Mouse (Mus musculus) left cerebral cortex, adult 18-20 months (tissue): ENCODE data around the gene Gm20403. TPM values are rescaled to one million over a fixed set of nuclear protein-coding genes. Genes with fewer than 3 reads are reported as not detected.
"Not testable (repeated sequence)": the region's sequence is repeated elsewhere in the genome, so short reads cannot be mapped to it uniquely, and the experiment has no call there.

Source experiments
- DNase-seq, 2 experiments: peaks; one replicate each; pipeline ENCODE4 v3.0.0; 2021 to 2022; ENCODE audit warnings: low spot score in 2 of 2, mixed read lengths in 1 of 2
- total RNA-seq, 2 experiments: library from RNA; stranded (reverse); gene quantifications; 2 replicates each; pipeline ENCODE4 v1.2.3; 2021

The Gm20403 gene
- total RNA-seq, 2 experiments from 2014 or later, result not detected

DNA sequence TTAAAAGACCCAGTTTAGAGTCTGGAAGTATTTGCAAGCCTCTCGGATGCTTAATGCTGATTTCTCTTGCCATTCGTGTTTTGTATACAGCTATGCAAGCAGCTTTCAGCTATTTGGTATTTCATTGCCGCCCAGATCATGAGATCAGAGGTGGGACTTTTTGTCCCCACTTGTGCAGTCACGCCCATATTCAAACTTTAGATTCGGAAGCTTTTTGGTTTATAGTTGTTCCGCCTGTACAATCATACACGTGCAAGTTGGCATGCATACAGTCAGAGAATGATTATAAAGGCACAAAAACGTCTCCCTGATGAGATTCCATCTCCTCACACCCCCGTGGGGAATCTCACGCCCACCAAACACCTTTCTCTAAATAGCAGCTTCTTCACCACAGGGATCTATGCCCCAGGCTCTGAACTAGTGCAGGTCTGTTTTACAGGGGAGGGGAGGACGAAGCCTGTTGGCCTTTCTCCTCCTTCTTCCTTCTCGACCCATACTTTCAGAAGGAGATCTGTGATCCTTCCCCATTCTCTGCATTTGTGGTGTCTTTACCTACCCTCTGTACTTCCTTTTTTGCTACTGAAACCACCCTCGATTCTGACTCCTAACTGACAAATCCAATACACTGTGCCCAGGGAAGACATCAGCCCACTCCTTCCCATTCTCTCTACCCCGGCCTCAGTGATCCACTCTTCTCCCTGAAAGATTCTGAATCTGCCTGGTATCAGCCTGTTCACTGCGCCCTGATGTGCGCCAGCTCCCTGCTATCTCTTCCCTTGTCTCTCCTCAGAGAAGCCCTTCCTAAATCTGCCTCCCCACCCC, 7.1 kb upstream of the Gm20403 start:
- peak in 1 of 2 experiments; percentile 8 for DNase-seq

DNA sequence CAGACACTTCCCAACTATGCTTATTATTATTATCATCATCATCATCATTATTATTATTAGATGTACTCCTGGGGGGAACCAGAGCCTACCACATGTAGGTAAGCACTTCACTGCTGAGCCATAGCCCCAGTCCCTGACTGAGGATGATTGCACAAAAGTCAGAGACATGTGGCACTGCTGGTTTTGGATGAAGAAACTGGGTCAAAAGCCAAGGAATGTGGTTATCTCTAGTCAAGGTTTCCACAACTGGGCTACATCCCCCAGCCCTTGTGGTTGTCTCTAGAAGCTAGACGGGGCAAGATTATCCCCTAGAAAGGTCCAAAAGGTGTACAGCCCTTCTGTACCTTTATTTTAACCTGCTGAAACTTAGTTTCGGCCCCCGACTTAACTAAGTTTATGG, 6.5 kb upstream of the Gm20403 start:
- no peak for DNase-seq

DNA sequence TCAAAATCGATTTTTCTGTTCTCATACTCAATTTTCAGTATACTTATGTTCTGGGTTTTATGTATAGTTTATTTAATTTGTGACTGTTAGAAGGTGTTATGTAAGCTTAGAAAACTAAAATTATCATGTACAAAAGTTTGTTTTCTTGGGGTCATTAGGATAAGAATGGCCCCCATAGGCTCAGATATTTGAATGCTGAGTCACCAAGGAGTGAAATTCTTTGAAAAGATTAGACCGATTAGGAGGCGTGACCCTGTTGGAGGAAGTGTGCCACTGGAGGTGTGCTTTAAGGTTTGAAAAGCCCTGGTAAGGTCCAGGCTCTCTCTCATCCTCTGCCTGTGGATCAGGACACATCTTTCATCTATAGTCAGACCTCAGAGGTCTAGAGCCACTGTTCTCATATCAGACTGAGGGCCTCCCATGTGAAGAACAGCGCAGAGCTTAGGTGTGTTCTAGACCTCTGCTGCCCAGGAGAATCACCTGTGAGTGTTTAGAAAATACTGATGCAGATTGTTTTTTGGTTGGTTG, 2.1 kb upstream of the Gm20403 start:
- no peak for DNase-seq

DNA sequence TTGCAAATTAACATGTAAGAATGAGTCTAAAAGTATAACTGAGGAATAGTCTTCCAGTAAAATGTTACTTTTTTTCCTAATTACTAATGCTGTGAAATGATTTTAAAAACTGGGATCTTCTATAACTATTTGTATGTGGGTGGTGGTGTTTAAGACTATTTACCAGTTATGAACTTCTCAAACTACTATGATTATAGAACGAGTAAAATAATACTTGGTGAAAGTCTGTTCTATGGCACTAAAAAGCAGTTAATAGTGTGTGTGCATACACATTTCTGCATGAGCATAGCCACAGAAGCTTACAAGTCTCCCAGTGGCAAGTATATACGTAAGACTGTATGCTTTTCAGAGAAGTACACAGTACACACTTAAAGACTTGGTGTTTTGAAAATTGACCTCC, 827 bp upstream of the Gm20403 start:
- no peak for DNase-seq

DNA sequence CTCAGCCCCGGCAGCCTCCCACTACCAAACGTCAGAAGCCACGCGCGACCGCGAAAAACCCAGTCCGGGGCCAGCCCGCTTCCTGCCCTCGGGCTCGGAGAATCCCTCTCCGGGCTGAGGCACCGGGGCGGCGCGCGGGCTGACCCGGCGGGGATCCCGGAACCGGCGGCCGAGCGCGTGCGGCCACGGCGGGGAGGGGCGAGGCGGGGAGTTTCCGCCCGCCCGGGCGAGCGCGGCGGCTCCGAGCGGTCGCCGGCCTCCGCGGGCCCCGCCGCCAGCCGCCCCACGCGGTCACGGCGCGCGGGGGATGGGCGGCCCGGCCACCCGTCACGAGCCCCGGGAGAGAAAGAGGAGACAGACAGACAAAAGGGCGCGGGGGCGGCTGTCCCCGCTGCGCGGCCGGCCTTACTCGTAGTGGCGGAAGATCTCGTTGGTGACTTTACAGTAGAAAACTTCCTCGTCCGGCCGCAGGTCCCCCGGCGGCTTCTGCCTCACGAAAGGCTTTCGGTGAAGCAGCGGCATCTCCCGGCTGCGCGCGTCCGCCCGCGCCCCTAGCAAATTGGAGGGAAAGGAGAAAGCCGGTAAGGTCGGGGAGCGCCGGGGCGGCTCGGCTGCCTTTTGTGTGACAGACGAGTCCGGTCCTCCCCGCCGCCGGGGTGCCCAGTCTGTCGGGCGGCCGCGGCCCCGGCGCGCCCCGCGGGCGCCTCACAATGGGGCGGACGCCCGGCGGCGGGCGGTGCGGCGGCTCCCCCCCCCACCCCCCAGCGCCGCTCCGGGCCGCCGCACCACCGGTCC, 875 bp downstream of the Gm20403 start:
- DNase-seq, result peak; percentile 21 to 47

DNA sequence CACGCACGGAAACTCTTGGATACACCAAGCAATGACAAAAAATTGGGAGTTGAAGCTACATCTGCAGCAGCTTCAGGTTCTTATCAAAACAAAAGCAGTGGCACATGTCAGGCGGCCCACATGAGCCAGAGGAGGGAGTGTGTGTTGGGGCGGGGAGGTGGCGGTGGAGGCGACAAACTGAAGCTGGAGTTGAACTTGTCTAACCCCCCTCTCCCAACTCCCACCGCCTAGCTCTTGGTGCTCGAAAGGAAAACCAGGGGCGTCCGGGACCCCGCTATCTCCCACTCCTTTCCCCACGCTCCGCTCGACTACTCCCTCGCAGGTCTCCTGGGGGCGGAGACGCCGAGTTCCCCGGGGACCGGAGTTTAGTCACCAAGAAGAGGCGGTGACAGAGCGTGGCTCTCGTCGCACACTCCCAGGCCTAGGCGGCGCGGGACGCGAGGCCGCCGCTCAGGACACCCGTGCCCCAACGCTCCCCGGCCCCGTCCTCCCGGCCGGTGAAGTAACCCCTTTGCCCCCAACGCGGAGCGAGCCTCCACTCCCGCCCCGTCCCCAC, 1.6 kb downstream of the Gm20403 start:
- DNase-seq, result peak; percentile 36 to 40

DNA sequence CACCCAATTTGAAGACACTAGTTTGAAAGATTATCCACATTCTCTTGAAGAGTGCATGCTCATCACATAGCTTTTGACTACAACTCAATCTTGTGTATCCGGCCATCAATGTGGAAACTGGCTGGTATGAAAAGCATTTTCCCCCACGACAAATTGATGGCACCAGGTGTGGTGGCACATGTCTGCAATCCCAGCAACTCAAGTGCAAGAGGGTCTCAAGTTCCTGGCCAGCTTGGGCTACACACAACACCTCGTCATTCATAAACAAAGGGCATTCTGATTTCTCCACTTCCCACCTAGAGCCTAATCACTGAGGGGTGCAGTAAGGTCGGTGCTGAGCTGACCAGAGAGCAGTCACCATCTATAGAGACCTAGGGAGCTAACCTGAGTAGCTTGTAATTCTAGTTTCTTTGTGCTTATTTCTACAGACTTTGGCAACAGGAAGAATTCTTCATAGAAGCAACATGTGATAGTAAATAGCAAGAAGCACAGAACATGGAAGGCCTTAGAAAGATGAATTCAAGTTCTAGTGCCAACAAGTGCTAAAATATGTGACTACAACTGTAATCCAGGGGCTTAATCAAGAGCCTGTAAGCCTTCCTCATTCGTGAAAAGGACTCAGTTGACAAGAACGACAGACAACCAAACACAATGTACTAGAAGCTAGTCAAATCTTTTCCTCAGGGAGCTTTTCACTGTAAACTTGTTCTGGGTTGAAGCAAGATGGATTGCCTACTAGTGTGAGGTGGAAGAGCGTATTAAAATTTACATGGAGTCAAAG, 3.2 kb downstream of the Gm20403 start:
- DNase-seq, result no peak

DNA sequence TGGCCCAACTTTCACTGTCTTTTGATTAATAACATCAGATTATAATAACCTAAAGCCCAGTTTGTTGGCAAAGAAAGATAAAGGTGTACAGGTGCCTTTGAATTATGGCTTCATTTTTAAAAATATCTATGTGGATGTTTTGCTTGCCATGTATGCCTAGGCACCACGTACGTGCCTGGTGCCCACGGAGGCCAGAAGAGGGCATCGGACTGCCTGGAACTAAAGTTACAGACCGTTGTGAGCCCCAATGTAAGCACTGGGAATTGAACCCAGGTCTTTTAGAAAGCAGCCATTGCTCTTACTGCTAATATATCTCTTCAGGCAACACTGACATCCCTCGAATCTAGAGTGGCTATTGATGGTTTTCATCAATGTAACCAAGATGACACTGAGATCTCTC, 4.4 kb downstream of the Gm20403 start:
- no peak for DNase-seq

DNA sequence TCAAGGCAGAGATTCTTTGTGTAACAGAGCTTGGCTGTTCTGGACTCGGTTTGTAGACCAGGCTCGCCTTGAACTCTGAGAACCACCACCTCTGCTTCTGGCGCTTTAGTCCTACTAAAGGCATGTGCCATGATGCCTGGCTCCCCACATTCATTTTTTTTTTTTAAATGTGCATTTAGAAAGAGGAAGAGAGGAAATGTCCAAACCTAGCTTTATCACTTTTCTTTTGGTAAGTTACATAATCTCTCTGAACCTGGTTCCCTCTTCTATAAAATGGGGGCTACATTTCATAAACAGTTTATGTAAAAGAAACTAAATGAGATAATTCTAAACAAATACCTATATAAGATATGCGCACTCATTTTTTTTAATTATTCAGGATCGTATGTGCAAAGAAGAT, 5.4 kb downstream of the Gm20403 start:
- no peak for DNase-seq

DNA sequence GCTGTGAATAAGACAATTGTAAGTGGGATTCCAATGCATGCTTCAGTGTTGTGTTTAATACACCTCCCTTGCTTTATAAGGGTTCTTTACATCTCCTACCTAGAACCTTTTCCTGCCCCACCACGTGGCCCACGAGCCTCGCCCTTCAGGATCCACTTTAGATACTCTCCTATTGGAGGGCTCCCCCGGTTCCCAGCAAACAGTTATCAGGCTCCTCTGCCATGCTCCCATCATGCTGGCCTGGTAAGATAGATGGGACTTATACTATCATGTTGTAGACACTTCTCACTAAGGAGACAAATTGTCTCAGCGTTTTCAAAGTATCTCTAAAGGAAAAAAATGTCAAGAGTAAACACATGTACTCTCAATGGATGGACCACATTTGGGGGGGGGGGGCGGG, 5.8 kb downstream of the Gm20403 start:
- DNase-seq, result no peak

DNA sequence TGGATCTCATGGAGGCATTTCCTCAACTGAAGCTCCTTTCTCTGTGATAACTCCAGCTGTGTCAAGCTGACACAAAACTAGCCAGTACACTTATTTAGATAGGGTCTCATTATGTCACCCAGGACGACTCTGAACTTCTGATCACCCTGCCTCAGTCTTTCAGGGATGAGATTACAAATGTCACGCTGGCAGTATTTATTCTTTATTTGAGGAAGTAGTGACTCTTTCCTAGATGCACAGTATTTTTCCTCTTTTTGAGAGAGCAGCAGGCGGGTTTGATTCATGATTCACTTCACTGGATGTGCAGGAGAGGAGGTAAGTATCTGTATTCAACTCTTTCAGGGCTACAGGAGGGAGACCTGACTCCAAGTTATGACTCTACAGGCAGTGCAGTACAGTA, 17.3 kb downstream of the Gm20403 start:
- DNase-seq, result no peak

DNA sequence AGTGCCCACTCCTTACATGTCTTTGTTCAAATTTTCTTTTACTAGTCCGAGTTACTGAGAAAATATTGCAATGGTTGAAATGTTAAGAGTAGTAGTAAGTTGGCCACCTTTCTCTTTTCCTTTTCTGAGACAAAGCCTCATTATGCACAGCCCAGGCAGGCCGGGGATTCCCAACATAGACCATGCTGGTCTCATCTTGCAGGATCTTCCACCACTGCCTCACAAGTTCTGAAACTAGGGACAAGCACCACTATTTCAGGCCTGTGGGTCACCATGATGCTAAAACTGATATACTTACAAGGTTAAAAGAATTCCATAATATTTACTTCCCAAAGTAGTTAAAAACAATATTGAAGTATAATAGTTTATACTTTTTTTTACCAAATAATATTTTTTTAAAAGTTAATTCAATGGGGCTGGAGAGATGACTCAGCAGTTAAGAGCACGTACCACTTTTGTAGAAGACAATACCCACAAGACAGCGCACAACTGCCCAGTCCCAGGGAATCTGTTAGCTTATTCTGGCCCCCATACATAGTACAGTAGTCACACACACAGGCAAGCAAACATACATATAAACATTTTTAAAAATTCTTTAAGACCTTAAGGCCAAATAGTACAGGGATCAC, 20.7 kb downstream of the Gm20403 start:
- no peak for DNase-seq

DNA sequence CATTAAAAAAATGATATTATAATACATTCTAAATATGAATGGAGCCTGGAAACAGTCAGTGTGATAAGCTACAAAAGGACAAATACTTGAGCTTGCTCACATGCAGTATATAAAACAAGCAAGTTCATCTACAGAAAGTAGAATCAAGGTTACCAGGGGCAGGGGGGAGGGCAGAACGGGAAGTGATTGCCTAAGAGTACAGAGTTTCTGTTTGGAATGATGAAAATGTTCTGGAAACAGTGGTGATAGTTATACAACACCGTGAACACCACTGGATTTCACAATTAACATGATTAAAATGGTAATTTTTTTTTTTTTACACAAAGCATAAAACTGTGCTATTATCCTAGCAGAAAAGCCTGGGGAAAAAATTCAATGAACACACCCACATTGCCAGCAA, 26.8 kb downstream of the Gm20403 start:
- no peak for DNase-seq

DNA sequence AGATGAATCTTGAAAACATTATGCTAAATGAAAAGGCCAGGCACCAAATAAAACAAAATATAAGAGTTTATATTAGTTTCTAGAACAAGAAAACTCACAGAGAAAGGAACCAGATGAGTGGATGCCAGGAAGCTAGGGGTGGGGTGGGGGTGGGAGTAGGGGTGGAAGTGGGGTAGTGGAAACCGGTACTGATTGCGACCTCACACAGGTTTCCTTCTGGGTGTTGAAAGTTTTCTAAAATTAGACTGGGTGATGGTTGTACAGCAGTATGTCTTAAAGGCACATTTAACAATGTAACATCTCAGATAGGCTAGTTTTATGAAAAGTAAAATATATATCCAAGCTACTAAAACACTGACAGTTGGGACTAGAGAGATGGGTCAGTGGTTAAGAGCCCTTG, 29.4 kb downstream of the Gm20403 start:
- no peak for DNase-seq

DNA sequence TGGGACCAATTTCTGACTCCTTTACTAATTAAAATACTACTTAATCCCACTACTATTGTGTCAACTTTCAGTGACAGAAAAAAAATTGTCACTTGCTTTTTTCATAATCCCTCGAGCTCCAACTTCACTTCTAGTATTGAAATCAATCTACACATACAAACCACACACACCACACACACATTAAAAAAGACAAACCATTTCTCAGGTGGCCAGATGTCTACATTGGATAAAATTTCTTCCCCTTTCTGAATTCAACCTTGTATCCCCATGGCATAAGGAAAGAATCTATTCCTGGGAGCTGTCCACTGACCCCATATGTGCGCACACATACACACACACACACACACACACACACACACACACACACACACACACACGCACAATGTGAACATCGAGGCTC, 29.9 kb downstream of the Gm20403 start:
- no peak for DNase-seq

DNA sequence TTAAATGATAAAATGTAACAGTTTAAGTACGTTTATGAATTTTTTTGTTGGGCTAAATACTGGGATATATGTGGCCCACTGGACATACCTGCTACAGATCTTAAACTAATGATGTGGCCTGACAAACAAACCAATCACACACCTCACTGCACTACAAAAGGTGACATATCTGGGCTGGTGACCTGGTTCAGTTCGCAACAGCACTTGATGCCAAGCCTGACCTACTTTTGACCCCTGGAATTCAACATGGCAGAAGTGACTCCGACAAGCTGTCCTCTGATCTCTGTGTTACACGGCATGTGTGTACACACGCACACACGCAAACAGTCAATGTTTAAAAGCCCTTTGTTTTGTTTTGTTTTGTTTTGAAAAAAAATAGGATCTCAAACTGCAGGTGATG, 40.2 kb downstream of the Gm20403 start:
- DNase-seq, result no peak

DNA sequence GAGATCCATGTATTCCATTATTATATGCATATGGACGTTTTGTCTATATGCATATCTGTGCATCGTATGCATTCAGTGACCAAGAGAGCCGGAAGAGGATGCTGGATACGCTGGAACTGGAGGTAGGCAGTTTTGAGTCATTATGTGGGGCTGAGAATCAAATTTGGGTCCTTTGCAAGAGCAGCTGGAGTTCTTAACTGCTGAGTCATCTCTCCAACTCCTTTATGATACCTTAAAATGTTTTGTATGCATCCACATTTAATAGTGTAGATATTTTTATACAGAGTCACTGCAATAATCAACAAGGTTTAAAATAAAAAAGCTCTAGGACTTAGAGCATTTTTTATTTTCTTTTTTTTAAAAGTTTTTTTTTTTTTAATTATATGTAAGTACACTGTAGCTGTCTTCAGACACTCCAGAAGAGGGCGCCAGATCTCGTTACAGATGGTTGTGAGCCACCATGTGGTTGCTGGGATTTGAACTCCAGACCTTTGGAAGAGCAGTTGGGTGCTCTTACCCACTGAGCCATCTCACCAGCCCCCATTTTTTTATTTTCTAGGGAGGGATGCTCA, 43.7 kb downstream of the Gm20403 start:
- DNase-seq, result not testable (repeated sequence)

DNA sequence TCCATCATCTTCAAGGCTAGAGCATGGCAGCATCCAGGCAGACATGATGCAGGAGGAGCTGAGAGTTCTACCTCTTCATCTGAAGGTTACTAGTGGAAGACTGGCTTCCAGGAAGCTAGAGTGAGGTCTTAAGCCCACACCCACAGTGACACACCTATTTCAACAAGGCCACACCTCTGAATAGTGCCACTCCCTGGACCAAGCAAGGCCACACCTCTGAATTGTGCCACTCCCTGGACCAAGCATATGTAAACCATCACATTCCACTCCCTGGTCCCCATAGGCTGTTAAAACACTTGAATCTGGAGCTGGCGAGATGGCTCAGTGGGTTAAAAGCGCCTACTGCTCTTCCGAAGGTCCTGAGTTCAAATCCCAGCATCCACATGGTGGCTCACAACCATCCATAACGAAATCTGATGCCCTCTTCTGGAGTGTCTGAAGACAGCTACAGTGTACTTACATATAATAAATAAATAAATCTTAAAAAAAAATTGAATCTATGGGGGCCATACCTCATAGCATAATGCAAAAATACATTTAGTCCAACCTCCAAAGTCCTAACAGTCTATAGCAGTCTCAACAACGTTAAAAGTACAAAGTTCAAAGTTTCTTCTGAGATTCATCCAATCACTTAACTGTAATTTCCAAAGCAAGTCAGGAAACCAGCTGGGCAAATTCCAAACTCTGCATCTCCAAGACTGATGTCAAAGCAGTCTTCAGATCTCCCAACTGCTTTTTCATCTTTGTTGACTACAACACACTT, 48.6 kb downstream of the Gm20403 start:
- not testable (repeated sequence) for DNase-seq
